Mouse (Mus musculus) erythroblast, embryonic 14.5 days (primary cell): Measurements from ENCODE around the gene F13b. TPM values are rescaled to one million over a fixed set of nuclear protein-coding genes. Genes with fewer than 3 reads are reported as not detected.

Experiments
- H3K27me3 ChIP-seq: 2 replicates; pipeline ENCODE4 v1.6.1; 2012; ENCODE audit warnings: inconsistent platforms; ENCODE audit not compliant: control insufficient read depth
- H3K36me3 ChIP-seq: 2 replicates; pipeline ENCODE4 v1.6.1; 2012; ENCODE audit warnings: mild to moderate bottlenecking, inconsistent platforms; ENCODE audit not compliant: control insufficient read depth
- H3K4me1 ChIP-seq: 2 replicates; pipeline ENCODE4 v1.6.1; 2012; ENCODE audit warnings: inconsistent platforms; ENCODE audit not compliant: control insufficient read depth
- H3K4me3 ChIP-seq: replicated peaks from 2 replicates; pipeline ENCODE3; 2012; ENCODE audit warnings: moderate library complexity, mild to moderate bottlenecking, inconsistent platforms
- H3K9me3 ChIP-seq: 2 replicates; pipeline ENCODE4 v1.6.1; 2012; ENCODE audit warnings: low read length, inconsistent platforms, mixed read lengths; ENCODE audit not compliant: control insufficient read depth
- GATA1 ChIP-seq: IDR thresholded peaks from 2 replicates; pipeline ENCODE4 v1.6.1; 2012; ENCODE audit warnings: low read length, inconsistent platforms, mixed read lengths
- TAL1 ChIP-seq: IDR thresholded peaks from 3 replicates; pipeline ENCODE4 v1.6.1; 2012; ENCODE audit warnings: low read length, inconsistent platforms, mixed read lengths
- polyA plus RNA-seq: library from polyadenylated mRNA; stranded (reverse); fragments of >175 nt; gene quantifications from 2 replicates; pipeline ENCODE4 v1.2.3, GENCODE M21; 2012

Gene F13b
- polyA plus RNA-seq, 1 experiment: not detected

DNA sequence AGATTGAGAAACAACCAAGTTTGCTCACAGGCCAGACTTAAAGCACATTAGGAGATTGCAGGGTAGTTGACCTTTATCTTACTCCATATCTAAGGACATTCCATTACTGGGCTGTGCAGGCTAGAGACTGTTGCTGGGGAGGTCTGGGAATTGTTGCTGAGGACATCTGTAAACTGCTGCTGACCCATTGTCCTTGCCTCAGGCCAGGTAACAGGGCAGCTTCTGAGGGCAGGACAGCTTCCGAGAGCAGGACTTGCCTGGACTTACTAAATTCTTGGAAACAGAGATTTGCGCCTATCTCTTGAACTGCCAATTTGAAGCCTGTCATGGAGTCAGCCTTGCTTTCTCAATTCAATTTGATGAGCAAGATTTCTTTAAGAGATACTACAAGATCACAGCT, 6.1 kb upstream of the F13b start:
- no peak overlapping the region for H3K4me3 ChIP-seq
- no peaks in the 10 kb centered on the region for H3K9me3 ChIP-seq
- no peak for TF ChIP-seq GATA1
- TF ChIP-seq TAL1: no peak
- H3K4me1 ChIP-seq: no peaks in the 10 kb centered on the region
- no peaks in the 10 kb centered on the region for H3K27me3 ChIP-seq
- peaks cover 61% of the 10 kb centered on the region for H3K36me3 ChIP-seq

DNA sequence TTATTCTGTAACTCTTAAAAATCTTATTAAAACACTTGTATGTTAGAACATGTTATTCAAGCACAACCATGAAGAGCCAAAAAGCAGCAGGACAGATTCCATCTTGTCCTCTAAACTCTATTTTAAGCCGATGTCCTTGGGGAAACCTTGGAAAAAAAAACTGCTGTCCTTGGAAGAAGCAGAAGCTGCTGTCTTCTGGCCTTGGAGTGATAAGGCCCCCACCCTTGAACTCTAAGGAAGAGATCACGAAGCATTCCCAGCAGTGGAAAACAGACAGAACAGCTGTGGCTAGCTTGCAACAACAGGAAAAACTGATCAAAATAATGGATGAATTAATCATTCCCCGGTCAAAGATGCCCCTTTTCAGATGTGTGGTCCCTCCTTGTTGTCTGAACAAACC, 5.3 kb upstream of the F13b start:
- peaks cover 53% of the 10 kb centered on the region for H3K36me3 ChIP-seq
- no peak overlapping the region for H3K4me3 ChIP-seq
- no peaks in the 10 kb centered on the region for H3K27me3 ChIP-seq
- H3K9me3 ChIP-seq: no peaks in the 10 kb centered on the region
- no peaks in the 10 kb centered on the region for H3K4me1 ChIP-seq
- TF ChIP-seq TAL1: no peak
- no peak for TF ChIP-seq GATA1

DNA sequence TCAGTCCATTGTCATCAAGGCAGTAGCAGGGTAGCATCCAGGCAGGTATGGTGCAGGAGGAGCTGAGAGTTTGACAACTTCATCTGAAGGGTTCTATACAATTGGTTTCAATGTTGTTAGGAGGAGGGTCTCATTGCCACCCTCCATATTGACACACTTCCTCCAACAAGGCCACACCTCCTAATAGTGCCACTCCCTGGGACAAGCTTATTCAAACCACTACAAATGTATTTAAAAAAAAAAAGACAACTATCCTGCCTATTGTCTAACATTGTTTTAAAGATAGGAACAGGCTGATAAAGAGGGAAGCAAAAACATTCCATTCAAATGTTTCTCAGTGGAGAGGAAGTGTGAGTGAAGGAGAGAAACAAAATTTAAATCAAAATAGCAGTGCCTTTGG, 1.8 kb upstream of the F13b start:
- no peaks in the 10 kb centered on the region for H3K9me3 ChIP-seq
- TF ChIP-seq GATA1: no peak
- TF ChIP-seq TAL1: no peak
- no peaks in the 10 kb centered on the region for H3K4me1 ChIP-seq

DNA sequence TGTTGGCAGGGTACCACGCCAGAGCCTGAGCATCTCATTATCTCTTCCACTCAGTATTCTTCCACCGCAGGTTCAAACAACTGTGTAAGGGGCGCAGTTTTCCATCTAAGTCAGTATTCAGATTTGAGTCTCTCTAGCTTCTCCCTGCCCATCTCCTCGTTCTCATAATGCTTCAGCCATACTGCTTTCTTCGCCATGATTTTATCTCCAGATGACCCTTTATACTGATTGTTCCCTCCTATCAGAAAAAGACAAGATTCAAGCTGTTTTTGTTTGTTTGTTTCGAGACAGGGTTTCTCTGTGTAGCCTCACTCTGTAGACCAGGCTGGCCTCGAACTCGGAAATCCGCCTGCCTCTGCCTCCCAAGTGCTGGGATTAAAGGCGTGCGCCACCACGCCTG, 13.1 kb downstream of the F13b start:
- Histone ChIP-seq H3K27me3 (no peaks in the 10 kb centered on the region), H3K4me1 (no peaks in the 10 kb centered on the region), H3K4me3 (no peak overlapping the region), H3K36me3 (no peaks in the 10 kb centered on the region), H3K9me3 (no peaks in the 10 kb centered on the region)
- no peak for TF ChIP-seq TAL1
- TF ChIP-seq GATA1: no peak

More for the DNA sequence above, 1.8 kb upstream of the F13b start:
- Histone ChIP-seq H3K4me3 (no peak overlapping the region), H3K36me3 (peaks cover 18% of the 10 kb centered on the region), H3K27me3 (no peaks in the 10 kb centered on the region)

DNA sequence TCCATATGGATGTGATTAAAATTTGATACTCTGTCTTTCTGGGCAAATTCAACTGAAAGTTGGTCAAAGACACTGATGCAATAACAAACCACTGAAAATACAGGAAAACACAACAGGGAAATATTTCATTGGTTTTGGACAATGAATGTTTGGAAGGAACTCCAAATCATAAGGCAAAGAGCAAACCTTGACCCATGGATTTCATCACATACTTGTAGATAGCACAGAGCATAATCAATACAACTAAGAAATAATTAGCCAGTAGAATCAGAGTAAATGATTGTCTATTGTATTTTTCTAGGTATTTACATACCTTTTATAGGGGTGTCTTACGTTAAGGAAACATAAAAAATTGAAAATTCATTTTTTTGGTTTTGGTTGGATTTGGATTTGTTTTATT, 47.0 kb downstream of the F13b start:
- Histone ChIP-seq H3K9me3 (no peaks in the 10 kb centered on the region), H3K4me1 (no peaks in the 10 kb centered on the region), H3K36me3 (no peaks in the 10 kb centered on the region), H3K4me3 (no peak overlapping the region), H3K27me3 (no peaks in the 10 kb centered on the region)
- TF ChIP-seq GATA1 (no peak), TAL1 (no peak)

DNA sequence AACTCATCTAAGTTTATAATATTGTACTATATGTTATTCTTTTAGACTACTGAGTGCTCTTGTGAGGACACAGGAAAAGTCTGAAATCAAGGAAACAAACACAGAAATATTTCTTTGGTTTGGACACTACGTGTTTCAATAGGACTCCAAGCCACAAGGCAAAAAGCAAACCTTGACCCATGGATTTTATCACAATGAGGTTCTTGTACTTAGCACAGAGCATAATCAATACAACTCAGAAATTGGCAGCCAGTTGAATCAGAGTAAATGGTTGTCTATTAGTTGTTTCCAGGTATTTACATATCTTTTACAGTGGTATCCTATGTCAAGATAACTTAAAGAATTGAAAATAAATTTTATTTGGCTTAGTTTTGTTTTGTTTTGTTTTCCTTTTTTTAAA, 49.8 kb downstream of the F13b start:
- Histone ChIP-seq H3K4me1 (no peaks in the 10 kb centered on the region), H3K36me3 (no peaks in the 10 kb centered on the region), H3K9me3 (no peaks in the 10 kb centered on the region), H3K4me3 (no peak overlapping the region), H3K27me3 (no peaks in the 10 kb centered on the region)
- TF ChIP-seq GATA1 (no peak), TAL1 (no peak)

DNA sequence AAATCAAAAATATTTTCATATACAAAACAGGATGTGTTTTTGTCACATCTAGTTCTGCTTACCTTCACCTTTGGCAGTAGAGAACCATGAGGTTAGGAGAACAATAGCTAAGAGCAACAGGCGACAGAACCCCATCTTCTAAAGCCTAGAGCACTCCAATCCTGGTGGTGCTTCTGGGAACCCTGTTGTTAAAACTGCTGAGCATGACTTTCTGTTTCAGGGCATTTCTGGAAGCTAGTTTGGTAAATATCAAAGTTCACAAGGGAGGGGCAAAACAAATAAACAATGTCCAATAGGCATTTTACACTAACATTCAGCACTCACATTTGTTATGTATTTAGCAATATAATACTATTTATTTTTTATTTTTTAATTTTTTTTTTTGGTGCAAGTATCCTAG, 58.5 kb downstream of the F13b start, which contains the start of gene Cfhr1:
Gene Cfhr1, minus strand, starts transcription at position 249 of the 400 bp plus-strand sequence.
- no peaks in the 10 kb centered on the region for H3K27me3 ChIP-seq
- TF ChIP-seq TAL1: no peak
- TF ChIP-seq GATA1: no peak
- H3K36me3 ChIP-seq: no peaks in the 10 kb centered on the region
- no peak within 1 kb of the TSS for H3K4me3 ChIP-seq
- H3K9me3 ChIP-seq: no peaks in the 10 kb centered on the region
- no peaks in the 10 kb centered on the region for H3K4me1 ChIP-seq

Other genes with a start within 250 kb of the F13b start
- gene Crb1, start 124.6 kb upstream of the F13b start, polyA plus RNA-seq: not detected in 2 replicates
- gene Zbtb41, start 79.4 kb upstream of the F13b start, polyA plus RNA-seq: 0.01 and 0.02 TPM in 2 replicates
- gene Aspm, start 46.9 kb upstream of the F13b start, polyA plus RNA-seq: 0.19 and 0.27 TPM in 2 replicates
- gene Cfhr1, start 58.6 kb downstream of the F13b start, polyA plus RNA-seq: not detected in 2 replicates